Mouse (Mus musculus) hindbrain, postnatal 0 days (tissue): ENCODE results near the gene Ptpn20. TPM values are rescaled to one million over a fixed set of nuclear protein-coding genes. Genes with fewer than 3 reads are reported as not detected.

Experiments used
- ATAC-seq: fragments of 200-750 bp; cut with Nextera tagmentation; 2 replicates; pipeline ENCODE4 v1.8.0; 2017; ENCODE audit warnings: mild to moderate bottlenecking, moderate TSS enrichment, moderate library complexity
- DNase-seq: peaks from one replicate; pipeline ENCODE4 v3.0.0-alpha.2; 2015; ENCODE audit warnings: low spot score
- H3K27ac ChIP-seq: fragments of 300-500 bp; sonication (generic); 2 replicates; pipeline ENCODE4 v1.5.1; 2014; ENCODE audit warnings: mild to moderate bottlenecking
- H3K27me3 ChIP-seq: fragments of 300-500 bp; sonication (generic); 2 replicates; pipeline ENCODE4 v1.6.1; 2014; ENCODE audit warnings: low read length, mixed read lengths; ENCODE audit not compliant: insufficient read depth
- H3K36me3 ChIP-seq: fragments of 300-500 bp; sonication (generic); 2 replicates; pipeline ENCODE4 v1.6.1; 2014; ENCODE audit warnings: low read length, mixed read lengths; ENCODE audit not compliant: insufficient read depth
- H3K4me1 ChIP-seq: fragments of 300-500 bp; sonication (generic); 2 replicates; pipeline ENCODE4 v1.6.1; 2014; ENCODE audit warnings: antibody characterized with exemption, low read length, mixed read lengths; ENCODE audit not compliant: insufficient read depth
- H3K4me2 ChIP-seq: fragments of 300-500 bp; sonication (generic); 2 replicates; pipeline ENCODE4 v1.6.1; 2014; ENCODE audit warnings: low read depth, mild to moderate bottlenecking, low read length, moderate library complexity, mixed read lengths
- H3K4me3 ChIP-seq: fragments of 300-500 bp; sonication (generic); 2 replicates; pipeline ENCODE4 v1.5.1; 2014; ENCODE audit warnings: low read length
- H3K9ac ChIP-seq: fragments of 300-500 bp; sonication (generic); replicated peaks from 2 replicates; pipeline ENCODE4 v1.6.1; 2014; ENCODE audit warnings: mild to moderate bottlenecking, low read length, moderate library complexity, mixed read lengths
- H3K9me3 ChIP-seq: fragments of 300-500 bp; sonication (generic); 2 replicates; pipeline ENCODE4 v1.6.1; 2016; ENCODE audit warnings: low read length, mixed read lengths
- CTCF ChIP-seq: IDR thresholded peaks from 2 replicates; pipeline ENCODE4 v1.5.1; 2016; ENCODE audit warnings: antibody characterized with exemption, control low read depth, low read depth
- WGBS: fragments of 180-500 bp; shearing (Covaris S2); extraction: QIAGEN DNeasy Blood & Tissue Kit; methylation state at CpG from one replicate; pipeline ENCODE4 v1.1.7; 2014; 5-methylcytosine and 5-hydroxymethylcytosine counted together
- polyA plus RNA-seq: library from polyadenylated mRNA; unstranded; fragments of >200 nt; fragmentation: Nextera tagmentation; extraction: Ambion mirVana; gene quantifications from 2 replicates; pipeline ENCODE4 v1.2.1, GENCODE M21; 2015
- total RNA-seq: library from RNA; depleted of rRNA; stranded (reverse); fragments of >200 nt; gene quantifications from 2 replicates; pipeline ENCODE4 v1.2.3, GENCODE M21; 2014

Ptpn20 gene
- total and polyA plus RNA-seq, 2 experiments from 2014 or later = 0.42 to 0.44 TPM

- H3K36me3 ChIP-seq = no peaks in the 10 kb centered on the region
- no peak for DNase-seq
- no peak overlapping the region for H3K4me2 ChIP-seq
Measured at GRCm38 (mm10) chr14:33669891-33670290, 80.9 kb downstream of the Ptpn20 start.

GRCm38 (mm10) chr14:33673350-33674087 is 84.5 kb downstream of the Ptpn20 start:
- Histone ChIP-seq H3K36me3 (no peaks in the 10 kb centered on the region), H3K27me3 (no peaks in the 10 kb centered on the region), H3K4me1 (no peaks in the 10 kb centered on the region), H3K4me2 (no peak overlapping the region), H3K27ac (no peak overlapping the region), H3K9ac (no peak overlapping the region), H3K4me3 (no peak overlapping the region), H3K9me3 (no peaks in the 10 kb centered on the region)
- peak; percentile 95 for TF ChIP-seq CTCF
- DNase-seq (peak; percentile 78), ATAC-seq (peak; percentile 62; the same call in 1 of the 2 replicates)
- 75% methylated on average over 5 of the region's 5 CpGs for WGBS

More at GRCm38 (mm10) chr14:33669891-33670290, 80.9 kb downstream of the Ptpn20 start:
- no peak for ATAC-seq
- no peak overlapping the region for H3K9ac ChIP-seq
- no peak overlapping the region for H3K27ac ChIP-seq
- 70% methylated on average over 11 of the region's 11 CpGs for WGBS
- no peak overlapping the region for H3K4me3 ChIP-seq
- no peaks in the 10 kb centered on the region for H3K4me1 ChIP-seq
- no peaks in the 10 kb centered on the region for H3K27me3 ChIP-seq
- no peaks in the 10 kb centered on the region for H3K9me3 ChIP-seq
- no peak for TF ChIP-seq CTCF

- 92% methylated on average over 6 of the region's 6 CpGs for WGBS
Measured at GRCm38 (mm10) chr14:33677996-33678395, 89.0 kb downstream of the Ptpn20 start.

GRCm38 (mm10) chr14:33678740-33679139 is 89.7 kb downstream of the Ptpn20 start:
- Histone ChIP-seq H3K9ac (no peak overlapping the region), H3K9me3 (no peaks in the 10 kb centered on the region), H3K27ac (no peak overlapping the region), H3K36me3 (no peaks in the 10 kb centered on the region), H3K27me3 (no peaks in the 10 kb centered on the region), H3K4me3 (no peak overlapping the region), H3K4me2 (no peak overlapping the region), H3K4me1 (no peaks in the 10 kb centered on the region)
- no peak for TF ChIP-seq CTCF
- 84% methylated on average over 3 of the region's 3 CpGs for WGBS
- no peak for ATAC-seq
- DNase-seq = no peak

More at GRCm38 (mm10) chr14:33677996-33678395, 89.0 kb downstream of the Ptpn20 start:
- Histone ChIP-seq H3K36me3 (no peaks in the 10 kb centered on the region), H3K4me1 (no peaks in the 10 kb centered on the region), H3K4me3 (no peak overlapping the region), H3K27me3 (no peaks in the 10 kb centered on the region), H3K9ac (no peak overlapping the region), H3K27ac (no peak overlapping the region), H3K4me2 (no peak overlapping the region), H3K9me3 (no peaks in the 10 kb centered on the region)
- DNase-seq = no peak
- TF ChIP-seq CTCF = no peak
- ATAC-seq = no peak

- Histone ChIP-seq H3K4me1 (no peaks in the 10 kb centered on the region), H3K36me3 (no peaks in the 10 kb centered on the region), H3K9ac (no peak overlapping the region), H3K27me3 (no peaks in the 10 kb centered on the region), H3K4me2 (no peak overlapping the region), H3K4me3 (no peak overlapping the region), H3K9me3 (no peaks in the 10 kb centered on the region), H3K27ac (no peak overlapping the region)
- 94% methylated on average over 6 of the region's 6 CpGs for WGBS
- DNase-seq = no peak
- TF ChIP-seq CTCF = no peak
- ATAC-seq = no peak
Measured at GRCm38 (mm10) chr14:33680621-33681020, 91.6 kb downstream of the Ptpn20 start.

DNA sequence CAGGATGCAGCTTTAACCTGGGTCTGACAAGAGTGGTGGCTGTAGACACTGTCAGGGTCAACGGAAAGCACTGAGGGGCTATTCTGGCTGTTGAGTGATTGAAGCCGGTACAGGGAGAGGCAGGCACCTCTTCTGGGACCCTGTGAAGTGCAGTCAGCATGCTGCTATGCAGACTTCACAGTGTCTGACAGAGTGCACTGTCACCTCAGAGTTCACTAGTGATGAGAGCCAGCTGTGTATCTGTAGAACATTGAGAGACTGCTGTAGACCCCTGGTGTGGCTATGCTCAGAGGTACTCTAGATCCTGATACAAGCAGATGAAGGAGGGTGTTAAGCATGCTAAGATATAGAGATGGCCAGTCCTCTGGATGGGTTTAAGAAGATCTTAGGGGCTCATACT is 93.8 kb downstream of the Ptpn20 start:
- no peak for DNase-seq
- H3K9ac ChIP-seq = no peak overlapping the region

DNA sequence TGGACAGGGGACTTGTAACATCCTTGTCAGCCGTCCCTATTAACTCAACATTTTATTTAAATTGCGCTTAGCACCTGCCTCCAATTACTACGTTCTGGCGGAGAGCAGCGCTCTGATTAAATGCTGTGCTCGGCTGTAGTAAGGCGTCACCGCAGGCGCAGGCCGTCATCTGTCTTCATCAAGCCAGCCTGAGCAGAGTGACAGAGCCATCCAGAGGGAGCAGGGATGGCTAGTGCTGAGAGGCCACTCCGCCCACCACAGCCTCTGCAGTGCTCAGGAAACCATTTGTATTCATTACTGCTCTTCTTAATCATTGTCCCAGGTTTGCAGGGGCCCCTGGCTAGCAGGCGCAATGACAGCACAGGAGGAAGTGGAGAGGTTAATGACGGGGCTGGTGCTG is 94.7 kb downstream of the Ptpn20 start:
- Histone ChIP-seq H3K4me1 (no peaks in the 10 kb centered on the region), H3K9ac (no peak overlapping the region), H3K27me3 (no peaks in the 10 kb centered on the region), H3K4me2 (no peak overlapping the region), H3K36me3 (no peaks in the 10 kb centered on the region), H3K4me3 (no peak overlapping the region), H3K27ac (no peak overlapping the region), H3K9me3 (no peaks in the 10 kb centered on the region)
- ATAC-seq (peak; percentile 85), DNase-seq (peak; percentile 63)
- no peak for TF ChIP-seq CTCF
- 15% methylated on average over 13 of the region's 13 CpGs for WGBS

More for the DNA sequence above, 93.8 kb downstream of the Ptpn20 start:
- Histone ChIP-seq H3K9me3 (no peaks in the 10 kb centered on the region), H3K36me3 (no peaks in the 10 kb centered on the region), H3K4me2 (no peak overlapping the region), H3K27me3 (no peaks in the 10 kb centered on the region), H3K27ac (no peak overlapping the region), H3K4me1 (no peaks in the 10 kb centered on the region), H3K4me3 (no peak overlapping the region)
- no peak for TF ChIP-seq CTCF
- no peak for ATAC-seq
- WGBS = 75% methylated on average over 2 of the region's 2 CpGs
